Mouse (Mus musculus) cerebellum, adult 2 months (tissue): ENCODE data around the gene Tmem79.

Experiments used
- CTCF ChIP-seq: fragments of 200-500 bp; IDR thresholded peaks from 2 replicates; pipeline ENCODE4 v1.5.1; 2011; ENCODE audit warnings: low read depth, mild to moderate bottlenecking, control low read depth, low read length, moderate library complexity, borderline replicate concordance; ENCODE audit not compliant: insufficient read depth
- POLR2A ChIP-seq: fragments of 200-500 bp; IDR thresholded peaks from 2 replicates; pipeline ENCODE4 v1.6.1; 2011; ENCODE audit warnings: low read length, control low read depth, borderline replicate concordance; ENCODE audit not compliant: insufficient read depth

GRCm38 (mm10) chr3:88359584-88359983, 23.6 kb upstream of the Tmem79 start:
- TF ChIP-seq CTCF = no peak
- no peak for TF ChIP-seq POLR2A
